Mouse (Mus musculus) liver, embryonic 14.5 days (tissue): ENCODE measurements around the gene Rgs9bp. TPM values are rescaled to one million over a fixed set of nuclear protein-coding genes. Genes with fewer than 3 reads are reported as not detected.

Experiments
- ATAC-seq: fragments of 200-750 bp; cut with Nextera tagmentation; 2 replicates; pipeline ENCODE4 v1.8.0; 2017; ENCODE audit warnings: moderate number of reproducible peaks, mild to moderate bottlenecking, moderate library complexity; ENCODE audit not compliant: insufficient read depth
- DNase-seq, 3 experiments: peaks; one replicate each; pipeline ENCODE4 v3.0.0-alpha.2; 2012 to 2013; ENCODE audit warnings: low read depth in 3 of 3, low spot score in 3 of 3
- H3K27ac ChIP-seq: fragments of 300-500 bp; sonication (generic); 2 replicates; pipeline ENCODE4 v1.5.1; 2014; ENCODE audit warnings: moderate library complexity, mild to moderate bottlenecking, control low read depth, inconsistent platforms
- H3K27me3 ChIP-seq: fragments of 300-500 bp; sonication (generic); 2 replicates; pipeline ENCODE4 v1.6.1; 2014; ENCODE audit warnings: mild to moderate bottlenecking, low read length, moderate library complexity; ENCODE audit not compliant: control insufficient read depth, insufficient read depth
- H3K36me3 ChIP-seq: fragments of 300-500 bp; sonication (generic); replicated peaks from 2 replicates; pipeline ENCODE4 v1.6.1; 2014; ENCODE audit warnings: low read depth; ENCODE audit not compliant: control insufficient read depth, insufficient read depth
- H3K4me1 ChIP-seq, 2 experiments: fragments of 200-500 bp in 1 of 2; fragments of 300-500 bp in 1 of 2; sonication (generic) in 1 of 2; replicated peaks; 2 replicates each; pipeline ENCODE4 v1.6.1; 2012 to 2014; ENCODE audit warnings: antibody characterized with exemption in 1 of 2, inconsistent platforms in 1 of 2, low read length in 1 of 2; ENCODE audit not compliant: control insufficient read depth in 2 of 2, insufficient read depth in 2 of 2
- H3K4me2 ChIP-seq: fragments of 300-500 bp; sonication (generic); 2 replicates; pipeline ENCODE4 v1.6.1; 2014; ENCODE audit warnings: low read depth, mild to moderate bottlenecking, control low read depth, moderate library complexity
- H3K4me3 ChIP-seq, 2 experiments: fragments of 200-500 bp in 1 of 2; fragments of 300-500 bp in 1 of 2; sonication (generic) in 1 of 2; 2 replicates each; pipeline ENCODE4 v1.5.1; 2012 to 2014; ENCODE audit warnings: low read depth in 2 of 2, low read length in 2 of 2, mild to moderate bottlenecking in 2 of 2, control low read depth in 1 of 2, inconsistent platforms in 1 of 2, moderate library complexity in 1 of 2; ENCODE audit not compliant: insufficient read depth in 1 of 2
- H3K9ac ChIP-seq: fragments of 300-500 bp; sonication (generic); replicated peaks from 2 replicates; pipeline ENCODE4 v1.6.1; 2014; ENCODE audit warnings: mild to moderate bottlenecking, control low read depth, moderate library complexity
- H3K9me3 ChIP-seq: fragments of 300-500 bp; sonication (generic); 2 replicates; pipeline ENCODE4 v1.6.1; 2016; ENCODE audit warnings: low read length, mixed read lengths; ENCODE audit not compliant: control insufficient read depth
- CTCF ChIP-seq: IDR thresholded peaks from 2 replicates; pipeline ENCODE4 v1.5.1; 2016; ENCODE audit warnings: antibody characterized with exemption, low read depth, control low read depth
- EP300 ChIP-seq: IDR thresholded peaks from 2 replicates; pipeline ENCODE4 v1.6.1; 2016; ENCODE audit warnings: antibody characterized with exemption, low read depth
- WGBS: fragments of 180-500 bp; shearing (Covaris S2); extraction: QIAGEN DNeasy Blood & Tissue Kit; methylation state at CpG from one replicate; pipeline ENCODE4 v1.1.7; 2014; ENCODE audit not compliant: insufficient replicate concordance; 5-methylcytosine and 5-hydroxymethylcytosine counted together
- polyA plus RNA-seq, 2 experiments: library from polyadenylated mRNA; depleted of rRNA in 1 of 2; stranded (reverse) in 1 of 2; unstranded in 1 of 2; fragments of >200 nt; fragmentation: Nextera tagmentation in 1 of 2; extraction: Ambion mirVana in 1 of 2; gene quantifications; 2 replicates each; pipeline versions ENCODE4 v1.2.1 to v1.2.3; 2012 to 2014

The Rgs9bp gene
- polyA plus RNA-seq, 2 experiments, result 0.05 to 0.11 TPM

DNA sequence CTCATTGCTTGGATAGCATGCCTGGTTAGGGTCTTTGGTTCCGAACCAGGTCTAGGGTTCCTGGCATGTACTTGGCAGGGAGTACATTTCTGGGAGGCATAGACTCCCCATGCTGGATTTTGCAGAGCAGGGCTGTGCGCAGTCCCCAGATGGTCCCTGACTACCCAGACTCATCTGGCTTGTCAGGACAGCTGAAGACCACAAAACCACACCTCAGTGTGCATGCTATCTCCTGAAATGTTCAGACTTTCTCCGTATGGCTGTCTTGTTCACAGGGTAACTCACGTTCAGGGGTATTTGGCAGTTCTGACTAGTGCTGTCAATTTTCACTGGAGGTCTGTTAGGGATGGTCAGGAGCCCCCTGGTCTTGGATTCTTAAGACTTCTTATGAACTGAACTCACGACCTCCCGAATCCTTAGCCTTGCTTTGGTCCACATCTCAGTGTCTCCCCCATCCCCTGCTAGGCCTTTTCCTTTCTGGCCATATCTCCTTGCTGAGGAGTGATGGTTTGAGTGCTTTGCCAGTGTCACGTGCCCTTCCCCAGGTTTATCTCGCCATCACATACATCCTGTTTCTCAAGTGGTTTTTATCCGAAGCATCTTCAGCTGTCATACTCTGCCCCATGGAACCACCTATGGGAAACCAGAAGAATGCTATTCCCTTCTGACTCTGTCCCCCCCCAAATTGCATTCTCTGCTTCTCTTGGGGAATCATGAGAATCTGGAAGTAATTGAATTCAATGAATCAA, 3.5 kb upstream of the Rgs9bp start:
- H3K27ac ChIP-seq, result peak overlapping the region; percentile 49
- no peak overlapping the region; the same call in 1 of the 2 replicates for H3K9ac ChIP-seq
- ATAC-seq, result peak; percentile 11; the same call in 1 of the 2 replicates
- H3K9me3 ChIP-seq, result no peaks in the 10 kb centered on the region
- TF ChIP-seq EP300, result peak; percentile 44; the same call in 1 of the 2 replicates
- TF ChIP-seq CTCF, result no peak
- peaks cover 17% of the 10 kb centered on the region for H3K27me3 ChIP-seq
- 19% methylated on average over 9 of the region's 9 CpGs for WGBS
- no peak overlapping the region for H3K4me3 ChIP-seq
- peak; percentile 49 to 63 (median 63) for DNase-seq
- H3K36me3 ChIP-seq, result peaks cover 20% of the 10 kb centered on the region
- H3K4me1 ChIP-seq, result peaks cover 29% of the 10 kb centered on the region in 2 experiments
- peak overlapping the region; percentile 93 for H3K4me2 ChIP-seq

DNA sequence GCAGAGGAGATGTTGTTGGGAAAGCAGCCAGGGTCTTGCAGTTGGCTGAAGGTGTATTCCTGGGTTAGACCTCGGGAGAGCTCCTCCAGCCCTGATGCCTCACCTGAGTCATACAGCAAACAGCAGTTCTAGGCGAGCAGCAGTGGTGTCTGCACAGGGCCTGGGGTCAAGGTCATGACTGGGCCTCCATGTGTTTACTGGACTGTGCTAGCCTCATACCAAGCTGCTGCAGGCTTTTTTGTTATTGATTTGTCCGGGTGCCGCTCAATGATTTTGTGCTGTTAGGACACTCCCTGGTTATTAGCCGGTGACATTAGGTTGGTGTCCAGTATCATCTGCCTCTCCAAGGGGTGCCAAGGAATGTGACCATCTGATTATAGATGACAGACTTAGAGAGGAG, 2.3 kb upstream of the Rgs9bp start:
- 47% methylated on average over 5 of the region's 5 CpGs for WGBS
- no peak for ATAC-seq
- peak overlapping the region; percentile 13 to 21; a peak in 2 of 4 replicates for H3K4me3 ChIP-seq
- no peak for TF ChIP-seq EP300
- no peak for TF ChIP-seq CTCF
- peaks cover 29% of the 10 kb centered on the region in 2 experiments for H3K4me1 ChIP-seq
- H3K9ac ChIP-seq, result no peak overlapping the region
- peaks cover 28% of the 10 kb centered on the region for H3K27me3 ChIP-seq
- no peaks in the 10 kb centered on the region for H3K9me3 ChIP-seq
- DNase-seq, result no peak
- peaks cover 10% of the 10 kb centered on the region for H3K36me3 ChIP-seq
- H3K27ac ChIP-seq, result no peak overlapping the region
- H3K4me2 ChIP-seq, result peak overlapping the region; percentile 93

DNA sequence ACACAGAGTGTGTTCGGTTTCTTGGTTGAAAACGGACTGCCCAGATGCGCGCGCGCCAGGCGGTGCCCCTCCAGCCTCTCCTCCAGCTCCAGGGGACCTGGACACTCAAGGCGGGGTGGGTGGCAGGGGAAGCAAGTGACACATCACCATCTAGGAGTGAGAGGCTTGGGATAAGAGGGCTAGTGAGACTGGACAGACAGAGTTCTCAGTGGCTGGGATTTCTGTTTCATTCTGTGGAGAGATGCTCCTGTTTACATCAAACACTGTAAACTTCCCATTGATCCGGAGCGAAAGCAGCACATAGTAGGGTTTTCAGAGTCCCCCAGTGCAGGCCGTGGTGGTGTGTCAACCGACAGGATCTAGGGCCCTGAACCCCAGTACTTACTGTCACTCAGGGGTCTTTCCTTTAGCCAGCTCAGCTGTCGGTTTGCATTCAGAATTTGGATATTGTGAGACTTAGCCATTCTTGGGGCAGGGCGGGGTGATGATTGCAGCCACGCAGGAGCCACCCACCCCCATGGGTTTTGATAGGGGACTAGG, 1.6 kb upstream of the Rgs9bp start:
- Histone ChIP-seq H3K27ac (peak overlapping the region; percentile 36; the same call in 1 of the 2 replicates), H3K4me3 (peak overlapping the region; percentile 70 to 87), H3K27me3 (peaks cover 33% of the 10 kb centered on the region), H3K9ac (peak overlapping the region; percentile 82), H3K4me2 (peak overlapping the region; percentile 93), H3K9me3 (no peaks in the 10 kb centered on the region), H3K4me1 (peaks cover 29% of the 10 kb centered on the region in 2 experiments), H3K36me3 (peaks cover 5% of the 10 kb centered on the region)
- 10% methylated on average over 15 of the region's 15 CpGs for WGBS
- DNase-seq (no peak), ATAC-seq (no peak)
- TF ChIP-seq EP300 (no peak), CTCF (no peak)

DNA sequence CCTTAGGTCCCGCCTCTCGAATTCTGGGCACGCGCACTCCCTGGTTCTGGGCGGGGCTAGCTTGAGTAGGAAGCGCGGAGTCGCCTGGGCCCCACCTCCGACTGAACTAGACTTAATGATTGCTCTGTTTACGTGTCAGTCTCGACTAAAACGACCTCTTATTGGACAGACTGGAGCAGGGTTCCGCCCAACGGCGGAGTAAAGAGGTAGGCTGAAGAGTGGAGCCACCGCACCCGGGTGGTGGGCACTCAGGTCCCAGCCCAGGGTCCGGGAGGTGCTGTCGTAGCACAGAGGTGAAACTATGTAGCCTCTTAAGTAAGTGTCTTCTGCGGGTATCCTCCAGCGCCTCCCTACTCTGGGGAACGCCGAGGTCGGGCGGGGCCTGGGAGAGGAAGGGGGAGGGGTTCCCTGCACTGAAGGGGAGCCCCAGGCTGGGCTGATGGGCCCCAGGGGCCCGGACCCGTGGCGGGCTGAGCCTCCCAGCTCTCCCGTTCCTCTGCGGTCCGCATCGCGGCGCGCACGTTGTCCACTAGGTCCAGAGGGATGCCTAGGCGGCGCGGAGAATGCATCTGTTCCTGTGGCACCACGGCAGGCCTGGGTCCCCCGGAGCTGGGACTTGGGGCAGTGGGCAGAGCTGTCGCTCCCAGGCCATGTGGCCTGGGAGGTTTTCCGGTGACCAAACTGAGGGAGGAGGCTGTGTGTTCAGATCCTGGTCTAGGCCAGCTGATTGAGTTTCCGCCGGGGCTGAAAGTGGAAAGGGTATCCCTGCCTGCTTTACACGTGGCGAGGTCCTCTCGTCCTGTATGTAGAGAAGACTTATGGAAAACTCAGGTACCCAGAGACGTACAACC, 898 bp upstream of the Rgs9bp start, which contains the start of gene Ankrd27:
Gene Ankrd27, plus strand, starts transcription at position 190 of the 851 bp plus-strand sequence.
- H3K27ac ChIP-seq, result peak within 1 kb of the TSS; percentile 36; the same call in 1 of the 2 replicates
- H3K4me2 ChIP-seq, result peak within 1 kb of the TSS; percentile 93
- peaks cover 33% of the 10 kb centered on the region for H3K27me3 ChIP-seq
- TF ChIP-seq CTCF (no peak), EP300 (no peak)
- peak within 1 kb of the TSS; percentile 70 to 87 for H3K4me3 ChIP-seq
- no peaks in the 10 kb centered on the region for H3K36me3 ChIP-seq
- peak within 1 kb of the TSS; percentile 82 for H3K9ac ChIP-seq
- ATAC-seq (peak; percentile 94), DNase-seq (peak; percentile 92 to 93 (median 92))
- H3K9me3 ChIP-seq, result no peaks in the 10 kb centered on the region
- H3K4me1 ChIP-seq, result peaks cover 29% of the 10 kb centered on the region in 2 experiments
- under 1% methylated on average over 49 of the region's 49 CpGs for WGBS
